Mouse (Mus musculus) G1E (cell line): ENCODE measurements at regions not wholly inside any gene's neighbourhood (a gene's known extent, or its start where the extent isn't known, plus 50 kb on each side); places are given as distances from the start of the nearest gene placed in this dataset.

Experiments
- ATAC-seq: 2 replicates; pipeline ENCODE4 v1.8.0; 2016; ENCODE audit warnings: mild to moderate bottlenecking; ENCODE audit not compliant: insufficient number of reproducible peaks, poor library complexity, low FRiP score, severe bottlenecking; ENCODE audit errors: extremely low read depth
- DNase-seq: peaks from one replicate; pipeline ENCODE4 v3.0.0; 2012; ENCODE audit warnings: low spot score
- H3K27me3 ChIP-seq: 2 replicates; pipeline ENCODE4 v1.6.1; 2012; ENCODE audit warnings: mild to moderate bottlenecking, low read length, inconsistent platforms; ENCODE audit not compliant: insufficient read depth
- H3K36me3 ChIP-seq: replicated peaks from 2 replicates; pipeline ENCODE3; 2012; ENCODE audit warnings: mild to moderate bottlenecking, inconsistent platforms
- H3K4me1 ChIP-seq: 2 replicates; pipeline ENCODE4 v1.6.1; 2012; ENCODE audit warnings: low read depth, low read length, inconsistent platforms, mixed read lengths; ENCODE audit not compliant: insufficient read depth
- H3K4me3 ChIP-seq: 2 replicates; pipeline ENCODE4 v1.5.1; 2012; ENCODE audit warnings: low read depth, mild to moderate bottlenecking, inconsistent platforms, low read length, moderate library complexity, mixed read lengths
- H3K9me3 ChIP-seq: replicated peaks from 2 replicates; pipeline ENCODE4 v1.6.1; 2012; ENCODE audit warnings: inconsistent platforms
- CTCF ChIP-seq: IDR thresholded peaks from 2 replicates; pipeline ENCODE4 v1.5.1; 2012; ENCODE audit warnings: low read depth, low read length, inconsistent platforms, mixed read lengths
- GATA1 ChIP-seq: IDR thresholded peaks from 2 replicates; pipeline ENCODE4 v1.6.1; 2012; ENCODE audit warnings: borderline replicate concordance, low read length, inconsistent platforms, mixed read lengths
- GATA2 ChIP-seq: IDR thresholded peaks from 2 replicates; pipeline ENCODE4 v1.6.1; 2012; ENCODE audit warnings: low read depth, low read length, inconsistent platforms, borderline replicate concordance
- POLR2AphosphoS5 ChIP-seq: IDR thresholded peaks from 2 replicates; pipeline ENCODE4 v1.6.1; 2012; ENCODE audit warnings: low read depth, low read length, inconsistent platforms; ENCODE audit not compliant: insufficient replicate concordance
- TAL1 ChIP-seq: conservative IDR thresholded peaks from 2 replicates; pipeline ENCODE4 v1.6.1; 2012; ENCODE audit warnings: low read depth, low read length, inconsistent platforms, mixed read lengths

DNA sequence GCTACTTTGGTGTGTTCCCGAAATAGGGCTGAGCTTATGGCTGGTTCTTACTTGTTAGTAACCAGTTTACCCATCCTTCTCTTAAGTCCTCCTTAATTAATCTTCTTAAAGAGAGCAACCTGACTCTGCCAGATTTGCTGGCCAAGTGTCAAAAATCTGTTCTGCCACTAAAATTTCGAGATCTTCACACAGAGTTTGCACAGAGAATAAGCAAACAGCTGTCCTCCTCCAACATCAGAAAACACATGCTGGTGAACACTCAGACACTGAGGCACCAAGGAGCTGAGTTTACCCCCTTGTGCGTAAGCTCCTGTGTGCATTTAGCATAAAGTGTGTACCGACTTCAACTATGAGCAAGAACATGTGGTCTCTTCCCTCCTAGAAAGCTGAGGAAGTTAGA, 118.1 kb upstream of the Gm26657 start:
- Histone ChIP-seq H3K9me3 (peaks cover 14% of the 10 kb centered on the region), H3K36me3 (no peaks in the 10 kb centered on the region), H3K4me1 (no peaks in the 10 kb centered on the region), H3K4me3 (no peak overlapping the region), H3K27me3 (no peaks in the 10 kb centered on the region)
- DNase-seq (no peak), ATAC-seq (no peak)
- no peak for TF ChIP-seq POLR2AphosphoS5
- no peak for TF ChIP-seq TAL1
- no peak for TF ChIP-seq CTCF
- no peak for TF ChIP-seq GATA1
- TF ChIP-seq GATA2, result no peak

- no peak for ATAC-seq
- TF ChIP-seq CTCF, result no peak
- no peak for TF ChIP-seq POLR2AphosphoS5
- TF ChIP-seq TAL1, result no peak
- no peak for TF ChIP-seq GATA2
- no peak for TF ChIP-seq GATA1
- no peaks in the 10 kb centered on the region for H3K27me3 ChIP-seq
- peaks cover 14% of the 10 kb centered on the region for H3K9me3 ChIP-seq
- H3K36me3 ChIP-seq, result no peaks in the 10 kb centered on the region
- no peak for DNase-seq
- no peaks in the 10 kb centered on the region for H3K4me1 ChIP-seq
- no peak overlapping the region for H3K4me3 ChIP-seq
Observed at GRCm38 (mm10) chr4:56621356-56621755, 118.5 kb upstream of the Gm26657 start.

DNA sequence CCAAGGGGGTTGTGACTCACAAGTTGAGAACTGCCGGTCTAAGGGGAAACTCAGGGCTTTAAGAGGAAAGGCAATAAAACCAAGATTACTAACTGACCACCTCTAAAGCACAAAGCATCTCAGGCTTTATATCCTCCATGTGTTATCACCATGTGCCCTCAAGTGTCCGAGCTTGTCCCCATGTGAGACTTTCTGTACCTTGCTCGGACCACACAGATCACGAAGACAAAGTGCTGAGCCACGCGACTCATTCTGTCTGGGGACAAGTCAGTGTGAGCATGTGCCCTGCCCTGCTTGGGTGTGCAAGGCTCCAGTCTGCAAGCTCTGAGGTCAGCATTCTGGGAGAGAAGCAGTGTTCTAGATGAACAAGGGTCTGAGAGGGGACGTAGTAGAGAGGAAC, 119.2 kb upstream of the Gm26657 start:
- no peak for DNase-seq
- ATAC-seq, result no peak
- H3K9me3 ChIP-seq, result peaks cover 14% of the 10 kb centered on the region
- H3K4me1 ChIP-seq, result no peaks in the 10 kb centered on the region
- no peaks in the 10 kb centered on the region for H3K27me3 ChIP-seq
- no peaks in the 10 kb centered on the region for H3K36me3 ChIP-seq
- TF ChIP-seq GATA1 (no peak), GATA2 (no peak), CTCF (no peak), POLR2AphosphoS5 (no peak), TAL1 (no peak)
- no peak overlapping the region for H3K4me3 ChIP-seq

- Histone ChIP-seq H3K9me3 (peaks cover 14% of the 10 kb centered on the region), H3K4me3 (no peak overlapping the region), H3K4me1 (no peaks in the 10 kb centered on the region), H3K36me3 (no peaks in the 10 kb centered on the region), H3K27me3 (no peaks in the 10 kb centered on the region)
- TF ChIP-seq GATA2, result no peak
- TF ChIP-seq CTCF, result no peak
- no peak for TF ChIP-seq TAL1
- no peak for TF ChIP-seq POLR2AphosphoS5
- no peak for TF ChIP-seq GATA1
- DNase-seq, result no peak
- ATAC-seq, result no peak
Observed at GRCm38 (mm10) chr4:56619803-56620202, 120.1 kb upstream of the Gm26657 start.

GRCm38 (mm10) chr4:56619054-56619453, 120.8 kb upstream of the Gm26657 start:
- ATAC-seq, result no peak
- H3K36me3 ChIP-seq, result no peaks in the 10 kb centered on the region
- H3K4me1 ChIP-seq, result no peaks in the 10 kb centered on the region
- H3K27me3 ChIP-seq, result no peaks in the 10 kb centered on the region
- DNase-seq, result no peak
- H3K9me3 ChIP-seq, result peaks cover 14% of the 10 kb centered on the region
- TF ChIP-seq GATA1 (no peak), TAL1 (no peak), GATA2 (no peak), POLR2AphosphoS5 (no peak), CTCF (no peak)
- H3K4me3 ChIP-seq, result no peak overlapping the region

DNA sequence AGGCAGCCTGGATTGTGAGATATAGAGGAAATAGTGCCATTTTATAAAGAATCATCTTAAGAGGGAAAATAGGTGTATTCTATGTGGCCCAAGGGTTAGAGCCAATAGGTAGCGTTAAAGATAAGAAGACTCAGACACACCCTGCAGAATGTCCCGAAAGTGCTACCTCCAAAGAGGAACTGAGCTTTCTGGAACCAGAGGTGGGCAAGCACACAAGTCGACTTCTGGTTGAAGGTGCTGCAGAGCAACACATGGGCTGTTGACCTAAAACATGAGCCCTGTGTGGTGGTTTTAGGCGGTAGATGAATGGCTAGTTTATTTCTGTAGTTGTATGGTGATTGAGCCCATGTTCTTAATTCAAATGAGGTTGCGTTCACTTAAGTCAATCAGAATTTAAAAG, 121.4 kb upstream of the Gm26657 start:
- Histone ChIP-seq H3K36me3 (no peaks in the 10 kb centered on the region), H3K27me3 (no peaks in the 10 kb centered on the region), H3K4me3 (no peak overlapping the region), H3K4me1 (no peaks in the 10 kb centered on the region), H3K9me3 (peaks cover 14% of the 10 kb centered on the region)
- TF ChIP-seq GATA1 (no peak), TAL1 (no peak), GATA2 (no peak), CTCF (no peak), POLR2AphosphoS5 (no peak)
- no peak for ATAC-seq
- DNase-seq, result no peak

GRCm38 (mm10) chr4:56617661-56618360, 122.1 kb upstream of the Gm26657 start:
- H3K36me3 ChIP-seq, result no peaks in the 10 kb centered on the region

More at GRCm38 (mm10) chr4:56617661-56618360, 122.1 kb upstream of the Gm26657 start:
- Histone ChIP-seq H3K4me3 (no peak overlapping the region), H3K27me3 (no peaks in the 10 kb centered on the region), H3K4me1 (no peaks in the 10 kb centered on the region), H3K9me3 (peaks cover 14% of the 10 kb centered on the region)
- ATAC-seq (no peak), DNase-seq (no peak)
- TF ChIP-seq POLR2AphosphoS5 (no peak), CTCF (no peak), TAL1 (no peak), GATA1 (no peak), GATA2 (no peak)
